Mouse (Mus musculus) MEL (cell line): ENCODE results near the gene Adgrg1. TPM values are rescaled to one million over a fixed set of nuclear protein-coding genes. Genes with fewer than 3 reads are reported as not detected.
A peak's percentile ranks its signal among the peaks of the same experiment; 100 is the strongest.

Source experiments
- DNase-seq: peaks from one replicate; pipeline ENCODE4 v3.0.0; 2011; ENCODE audit warnings: low read depth, low spot score
- H3K27ac ChIP-seq: 2 replicates; pipeline ENCODE4 v1.5.1; 2012; ENCODE audit warnings: low read depth, mild to moderate bottlenecking, control low read depth, low read length, moderate library complexity; ENCODE audit not compliant: control insufficient read depth
- H3K27me3 ChIP-seq, 2 experiments: fragments of 150-350 bp in 1 of 2; sonication (generic) in 1 of 2; 2 replicates each; pipeline ENCODE4 v1.6.1; 2012; ENCODE audit warnings: low read length in 2 of 2, mild to moderate bottlenecking in 2 of 2, improper control_type of control experiment in 1 of 2, moderate library complexity in 1 of 2; ENCODE audit not compliant: insufficient read depth in 2 of 2, control insufficient read depth in 1 of 2
- H3K36me3 ChIP-seq, 2 experiments: 2 replicates each; pipeline ENCODE4 v1.6.1; 2012 to 2014; ENCODE audit warnings: low read length in 2 of 2, improper control_type of control experiment in 1 of 2, inconsistent platforms in 1 of 2, mild to moderate bottlenecking in 1 of 2; ENCODE audit not compliant: insufficient read depth in 2 of 2, control insufficient read depth in 1 of 2
- H3K4me1 ChIP-seq, 2 experiments: fragments of 150-350 bp in 1 of 2; sonication (generic) in 1 of 2; 2 replicates each; pipeline ENCODE4 v1.6.1; 2012; ENCODE audit warnings: low read length in 2 of 2, improper control_type of control experiment in 1 of 2, mild to moderate bottlenecking in 1 of 2; ENCODE audit not compliant: insufficient read depth in 2 of 2, control insufficient read depth in 1 of 2
- H3K4me3 ChIP-seq, 2 experiments: fragments of 150-350 bp in 1 of 2; sonication (generic) in 1 of 2; 2 replicates each; pipeline ENCODE4 v1.5.1; 2012; ENCODE audit warnings: low read depth in 2 of 2, low read length in 2 of 2, mild to moderate bottlenecking in 2 of 2, moderate library complexity in 2 of 2, control low read depth in 1 of 2, improper control_type of control experiment in 1 of 2; ENCODE audit not compliant: control insufficient read depth in 1 of 2, insufficient read depth in 1 of 2
- H3K79me2 ChIP-seq: 2 replicates; pipeline ENCODE4 v1.6.1; 2012; ENCODE audit warnings: mild to moderate bottlenecking, low read length, moderate library complexity; ENCODE audit not compliant: control insufficient read depth, poor library complexity, insufficient read depth
- H3K9ac ChIP-seq: 2 replicates; pipeline ENCODE4 v1.6.1; 2012; ENCODE audit warnings: low read depth, mild to moderate bottlenecking, control low read depth, low read length, moderate library complexity; ENCODE audit not compliant: control insufficient read depth, poor library complexity, severe bottlenecking
- H3K9me3 ChIP-seq: fragments of 150-350 bp; sonication (generic); replicated peaks from 2 replicates; pipeline ENCODE4 v1.6.1; 2012; ENCODE audit warnings: mild to moderate bottlenecking, low read length, improper control_type of control experiment, moderate library complexity; ENCODE audit not compliant: insufficient read depth
- CHD1 ChIP-seq: IDR thresholded peaks from 2 replicates; pipeline ENCODE4 v1.6.1; 2012; ENCODE audit warnings: low read depth, mild to moderate bottlenecking, inconsistent platforms, low read length, improper control_type of control experiment
- CTCF ChIP-seq, 3 experiments: IDR thresholded peaks in 2 of 3; conservative IDR thresholded peaks in 1 of 3; 2 replicates each; pipeline ENCODE4 v1.5.1; 2011 to 2012; ENCODE audit warnings: low read length in 3 of 3, low read depth in 2 of 3, mild to moderate bottlenecking in 2 of 3, improper control_type of control experiment in 1 of 3, inconsistent platforms in 1 of 3, mixed read lengths in 1 of 3, moderate library complexity in 1 of 3; ENCODE audit not compliant: control insufficient read depth in 1 of 3, insufficient read depth in 1 of 3, poor library complexity in 1 of 3, severe bottlenecking in 1 of 3
- E2F4 ChIP-seq: IDR thresholded peaks from 2 replicates; pipeline ENCODE4 v1.6.1; 2011; ENCODE audit warnings: low read depth, low read length, improper control_type of control experiment, borderline replicate concordance
- ELF1 ChIP-seq: IDR thresholded peaks from 2 replicates; pipeline ENCODE4 v1.6.1; 2014; ENCODE audit warnings: low read depth, mild to moderate bottlenecking, inconsistent platforms, low read length, improper control_type of control experiment, moderate library complexity
- GABPA ChIP-seq: IDR thresholded peaks from 2 replicates; pipeline ENCODE4 v1.6.1; 2012; ENCODE audit warnings: low read depth, mild to moderate bottlenecking, inconsistent platforms, low read length, improper control_type of control experiment, moderate library complexity
- JUND ChIP-seq: IDR thresholded peaks from 2 replicates; pipeline ENCODE4 v1.6.1; 2011; ENCODE audit warnings: low read depth, mild to moderate bottlenecking, improper control_type of control experiment, low read length
- MAFK ChIP-seq: IDR thresholded peaks from 2 replicates; pipeline ENCODE4 v1.6.1; 2011; ENCODE audit warnings: low read depth, mild to moderate bottlenecking, low read length, improper control_type of control experiment, borderline replicate concordance
- MAX ChIP-seq: IDR thresholded peaks from 2 replicates; pipeline ENCODE4 v1.6.1; 2011; ENCODE audit warnings: low read length, improper control_type of control experiment
- MAZ ChIP-seq: IDR thresholded peaks from 2 replicates; pipeline ENCODE4 v1.6.1; 2012; ENCODE audit warnings: low read depth, mild to moderate bottlenecking, inconsistent platforms, low read length, improper control_type of control experiment
- MEF2A ChIP-seq: IDR thresholded peaks from 2 replicates; pipeline ENCODE4 v1.6.1; 2014; ENCODE audit warnings: low read depth, mild to moderate bottlenecking, inconsistent platforms, low read length, improper control_type of control experiment; ENCODE audit not compliant: poor library complexity, insufficient replicate concordance, severe bottlenecking; ENCODE audit errors: extremely low read depth
- MXI1 ChIP-seq: IDR thresholded peaks from 2 replicates; pipeline ENCODE4 v1.6.1; 2011; ENCODE audit warnings: mild to moderate bottlenecking, low read depth, low read length, improper control_type of control experiment
- MYB ChIP-seq: IDR thresholded peaks from 2 replicates; pipeline ENCODE4 v1.6.1; 2011; ENCODE audit warnings: mild to moderate bottlenecking, low read depth, low read length, improper control_type of control experiment
- MYC ChIP-seq: IDR thresholded peaks from 2 replicates; pipeline ENCODE4 v1.6.1; 2011; ENCODE audit warnings: low read depth, mild to moderate bottlenecking, low read length, improper control_type of control experiment, moderate library complexity
- NRF1 ChIP-seq: IDR thresholded peaks from 2 replicates; pipeline ENCODE4 v1.6.1; 2014; ENCODE audit warnings: low read depth, mild to moderate bottlenecking, inconsistent platforms, low read length, improper control_type of control experiment, moderate library complexity; ENCODE audit not compliant: poor library complexity, insufficient read depth, severe bottlenecking
- RCOR1 ChIP-seq: IDR thresholded peaks from 2 replicates; pipeline ENCODE4 v1.6.1; 2012; ENCODE audit warnings: low read depth, mild to moderate bottlenecking, inconsistent platforms, low read length, improper control_type of control experiment
- TAL1 ChIP-seq: IDR thresholded peaks from 2 replicates; pipeline ENCODE4 v1.6.1; 2012; ENCODE audit warnings: mild to moderate bottlenecking, inconsistent platforms, low read length, moderate library complexity, mixed read lengths
- TBP ChIP-seq: IDR thresholded peaks from 2 replicates; pipeline ENCODE4 v1.8.0; 2011; ENCODE audit warnings: low read depth, low read length, improper control_type of control experiment
- TCF12 ChIP-seq: IDR thresholded peaks from 2 replicates; pipeline ENCODE4 v1.6.1; 2014; ENCODE audit warnings: low read depth, mild to moderate bottlenecking, inconsistent platforms, low read length, improper control_type of control experiment, moderate library complexity
- USF1 ChIP-seq: IDR thresholded peaks from 2 replicates; pipeline ENCODE4 v1.6.1; 2014; ENCODE audit warnings: low read depth, mild to moderate bottlenecking, inconsistent platforms, low read length, improper control_type of control experiment, moderate library complexity
- ZC3H11A ChIP-seq: IDR thresholded peaks from 2 replicates; pipeline ENCODE4 v1.6.1; 2012; ENCODE audit warnings: low read depth, mild to moderate bottlenecking, inconsistent platforms, low read length, improper control_type of control experiment
- ZMIZ1 ChIP-seq: IDR thresholded peaks from 2 replicates; pipeline ENCODE4 v1.6.1; 2012; ENCODE audit warnings: low read depth, mild to moderate bottlenecking, inconsistent platforms, low read length, improper control_type of control experiment, moderate library complexity
- polyA plus RNA-seq, 2 experiments: library from polyadenylated mRNA; stranded (reverse) in 1 of 2; unstranded in 1 of 2; fragments of >175 nt in 1 of 2; fragments of >200 nt in 1 of 2; gene quantifications; 2 replicates each; pipeline versions ENCODE4 v1.2.1 to v1.2.4; 2012; ENCODE audit warnings: low replicate concordance in 2 of 2, low read depth in 1 of 2; ENCODE audit not compliant: insufficient read length in 2 of 2, insufficient read depth in 1 of 2, missing spikeins in 1 of 2
- total RNA-seq: library from RNA; depleted of rRNA; stranded (reverse); fragments of 300-350 nt; gene quantifications from 2 replicates; pipeline ENCODE4 v1.2.3, GENCODE M21; 2012

The Adgrg1 gene
- total and polyA plus RNA-seq, 3 experiments: 4.2 to 33.2 TPM; not detected in 1

- Histone ChIP-seq H3K9ac (peak overlapping the region; percentile 55), H3K4me1 (peaks cover 0 to 12% of the 10 kb centered on the region in 2 experiments; a peak in 3 of 4 replicates), H3K79me2 (no peaks in the 10 kb centered on the region), H3K4me3 (peak overlapping the region; percentile 25 to 44), H3K27me3 (no peaks in the 10 kb centered on the region), H3K27ac (peak overlapping the region; percentile 89), H3K9me3 (no peaks in the 10 kb centered on the region), H3K36me3 (peaks cover 0 to 4% of the 10 kb centered on the region in 2 experiments; a peak in 2 of 4 replicates)
- DNase-seq: peak; percentile 52
- TF ChIP-seq ZC3H11A: no peak
- TF ChIP-seq MAZ: no peak
- TF ChIP-seq CHD1: no peak
- TF ChIP-seq USF1: peak; percentile 78
- TF ChIP-seq MYB: no peak
- peak; percentile 60 for TF ChIP-seq MAX
- TF ChIP-seq TAL1: no peak
- TF ChIP-seq TBP: no peak
- TF ChIP-seq MEF2A: no peak
- TF ChIP-seq ZMIZ1: no peak
- TF ChIP-seq ELF1: no peak
- TF ChIP-seq RCOR1: no peak
- no peak for TF ChIP-seq GABPA
- no peak for TF ChIP-seq JUND
- TF ChIP-seq MXI1: peak; percentile 79
- no peak for TF ChIP-seq E2F4
- TF ChIP-seq TCF12: no peak
- no peak for TF ChIP-seq CTCF (IDR thresholded peaks at IDR 0.05 in 2 of 3, conservative IDR thresholded peaks at IDR 0.05 in 1 of 3; ENCODE audit: control insufficient read depth in 1 of 3, insufficient read depth in 1 of 3, low read depth in 2 of 3, low read length in 3 of 3, poor library complexity in 1 of 3, severe bottlenecking in 1 of 3)
- no peak for TF ChIP-seq MAFK
- no peak for TF ChIP-seq NRF1
- peak; percentile 44; the same call in 1 of the 2 replicates for TF ChIP-seq MYC
These were observed 20.2 kb upstream of the Adgrg1 start for GRCm38 (mm10) chr8:94954368-94954737.
